Mouse (Mus musculus) neural tube, embryonic 12.5 days (tissue): ENCODE results near the gene Rfx4. TPM values are rescaled to one million over a fixed set of nuclear protein-coding genes. Genes with fewer than 3 reads are reported as not detected.

Source experiments
- ATAC-seq: fragments of 200-750 bp; cut with Nextera tagmentation; 2 replicates; pipeline ENCODE4 v1.8.0; 2017; ENCODE audit warnings: low read depth, mild to moderate bottlenecking, moderate TSS enrichment, moderate library complexity; ENCODE audit not compliant: low FRiP score
- H3K27ac ChIP-seq: fragments of 300-500 bp; sonication (generic); 2 replicates; pipeline ENCODE4 v1.5.1; 2016
- H3K27me3 ChIP-seq: fragments of 300-500 bp; sonication (generic); replicated peaks from 2 replicates; pipeline ENCODE4 v1.6.1; 2016; ENCODE audit warnings: mild to moderate bottlenecking
- H3K36me3 ChIP-seq: fragments of 300-500 bp; sonication (generic); 2 replicates; pipeline ENCODE4 v1.6.1; 2016; ENCODE audit warnings: mild to moderate bottlenecking
- H3K4me1 ChIP-seq: fragments of 300-500 bp; sonication (generic); 2 replicates; pipeline ENCODE4 v1.6.1; 2016
- H3K4me2 ChIP-seq: fragments of 300-500 bp; sonication (generic); replicated peaks from 2 replicates; pipeline ENCODE4 v1.6.1; 2016; ENCODE audit warnings: mild to moderate bottlenecking
- H3K4me3 ChIP-seq: fragments of 300-500 bp; sonication (generic); 2 replicates; pipeline ENCODE4 v1.5.1; 2016
- H3K9ac ChIP-seq: fragments of 300-500 bp; sonication (generic); 2 replicates; pipeline ENCODE4 v1.6.1; 2016; ENCODE audit warnings: mild to moderate bottlenecking
- H3K9me3 ChIP-seq: fragments of 300-500 bp; sonication (generic); 2 replicates; pipeline ENCODE4 v1.6.1; 2016; ENCODE audit warnings: mild to moderate bottlenecking
- WGBS: fragments of 180-500 bp; shearing (Covaris S2); methylation state at CpG from one replicate; pipeline ENCODE4 v1.1.7; 2016; 5-methylcytosine and 5-hydroxymethylcytosine counted together
- polyA plus RNA-seq: library from polyadenylated mRNA; unstranded; fragments of >200 nt; fragmentation: Nextera tagmentation; extraction: Ambion mirVana; gene quantifications from 2 replicates; pipeline ENCODE4 v1.2.1, GENCODE M21; 2016

Gene Rfx4
- polyA plus RNA-seq, 1 experiment from 2014 or later: 46.0 TPM

GRCm38 (mm10) chr10:84936832-84937515 is 181.1 kb downstream of the Rfx4 start:
- Histone ChIP-seq H3K27ac (no peak overlapping the region), H3K9ac (no peak overlapping the region), H3K4me1 (no peaks in the 10 kb centered on the region), H3K27me3 (no peaks in the 10 kb centered on the region), H3K36me3 (peaks cover 5% of the 10 kb centered on the region; the same call in 1 of the 2 replicates), H3K4me2 (no peak overlapping the region), H3K4me3 (no peak overlapping the region), H3K9me3 (no peaks in the 10 kb centered on the region)
- ATAC-seq: no peak
- WGBS: 87% methylated on average over 4 of the region's 4 CpGs

DNA sequence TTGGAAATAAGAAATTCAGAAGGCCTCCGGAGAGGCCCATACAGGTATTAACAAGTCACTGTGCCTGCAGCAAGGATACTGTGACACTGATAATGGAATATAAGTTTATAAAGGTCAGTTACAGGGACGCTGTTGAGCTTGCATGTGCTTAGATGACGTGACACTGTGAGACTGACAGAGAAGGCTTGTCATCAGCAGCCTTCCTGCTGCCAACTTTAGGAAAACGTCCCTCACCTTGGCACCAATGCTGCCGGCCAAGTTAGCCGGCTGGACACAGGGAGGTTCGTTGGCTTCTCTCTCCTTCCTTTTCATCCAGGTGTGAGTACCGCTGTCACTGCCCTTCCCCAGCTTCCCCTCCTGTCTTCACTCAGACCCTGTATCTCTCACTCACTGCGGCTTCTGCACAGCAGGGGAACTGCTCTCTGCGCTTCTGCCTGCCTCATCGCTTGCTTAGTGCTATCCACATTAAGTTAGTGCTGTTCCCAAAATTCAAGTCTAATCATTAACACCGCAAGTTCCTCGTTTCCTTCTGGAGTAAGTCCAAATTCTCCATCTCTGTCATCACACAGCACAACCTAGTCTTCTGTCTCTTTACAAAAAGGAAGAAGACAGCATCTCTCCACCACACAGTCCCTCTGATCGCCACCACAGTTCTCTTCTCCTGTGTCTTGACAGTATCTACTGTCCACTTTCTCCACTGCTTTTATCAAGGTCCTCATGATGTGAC is 182.4 kb downstream of the Rfx4 start:
- Histone ChIP-seq H3K4me3 (no peak overlapping the region), H3K9ac (no peak overlapping the region), H3K27me3 (no peaks in the 10 kb centered on the region), H3K27ac (no peak overlapping the region), H3K36me3 (peaks cover 5% of the 10 kb centered on the region; the same call in 1 of the 2 replicates), H3K4me2 (no peak overlapping the region), H3K4me1 (no peaks in the 10 kb centered on the region), H3K9me3 (no peaks in the 10 kb centered on the region)
- WGBS: 83% methylated on average over 14 of the region's 14 CpGs
- no peak for ATAC-seq

DNA sequence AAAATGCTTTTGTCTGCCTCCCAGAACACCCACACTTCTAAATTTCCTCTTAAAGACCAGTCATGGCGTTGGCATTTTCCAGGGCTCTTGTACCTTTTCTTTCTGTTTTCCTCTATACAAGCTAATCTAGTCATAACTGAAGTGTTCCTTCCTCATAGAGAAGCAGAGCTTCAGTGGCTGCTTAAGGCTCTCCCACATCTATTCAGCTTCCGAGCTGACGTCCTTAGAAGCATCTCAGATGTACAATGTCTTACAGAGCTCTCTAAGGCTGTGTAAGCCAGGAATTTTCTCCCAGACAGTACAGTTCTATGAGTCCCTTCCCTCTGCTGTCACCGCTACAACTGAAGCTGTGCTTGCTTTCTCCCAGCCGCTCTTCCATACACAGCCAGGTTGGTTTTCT is 183.0 kb downstream of the Rfx4 start:
- Histone ChIP-seq H3K27me3 (no peaks in the 10 kb centered on the region), H3K27ac (no peak overlapping the region), H3K4me1 (no peaks in the 10 kb centered on the region), H3K36me3 (peaks cover 5% of the 10 kb centered on the region; the same call in 1 of the 2 replicates), H3K4me2 (no peak overlapping the region), H3K9ac (no peak overlapping the region), H3K4me3 (no peak overlapping the region), H3K9me3 (no peaks in the 10 kb centered on the region)
- ATAC-seq: no peak
- WGBS: 89% methylated on average over 5 of the region's 5 CpGs

GRCm38 (mm10) chr10:84940356-84940755 is 184.5 kb downstream of the Rfx4 start:
- ATAC-seq: no peak
- Histone ChIP-seq H3K27me3 (no peaks in the 10 kb centered on the region), H3K9ac (no peak overlapping the region), H3K4me2 (no peak overlapping the region), H3K4me3 (no peak overlapping the region), H3K4me1 (no peaks in the 10 kb centered on the region), H3K9me3 (no peaks in the 10 kb centered on the region), H3K36me3 (peaks cover 5% of the 10 kb centered on the region; the same call in 1 of the 2 replicates), H3K27ac (no peak overlapping the region)
- WGBS: 85% methylated on average over 1 of the region's 1 CpGs

GRCm38 (mm10) chr10:84945692-84946091 is 189.8 kb downstream of the Rfx4 start:
- Histone ChIP-seq H3K27me3 (no peaks in the 10 kb centered on the region), H3K27ac (no peak overlapping the region), H3K4me2 (no peak overlapping the region), H3K4me1 (peaks cover 2% of the 10 kb centered on the region; the same call in 1 of the 2 replicates), H3K4me3 (no peak overlapping the region), H3K9me3 (no peaks in the 10 kb centered on the region), H3K36me3 (peaks cover 16% of the 10 kb centered on the region), H3K9ac (no peak overlapping the region)
- ATAC-seq: no peak
- WGBS: 95% methylated on average over 3 of the region's 3 CpGs

DNA sequence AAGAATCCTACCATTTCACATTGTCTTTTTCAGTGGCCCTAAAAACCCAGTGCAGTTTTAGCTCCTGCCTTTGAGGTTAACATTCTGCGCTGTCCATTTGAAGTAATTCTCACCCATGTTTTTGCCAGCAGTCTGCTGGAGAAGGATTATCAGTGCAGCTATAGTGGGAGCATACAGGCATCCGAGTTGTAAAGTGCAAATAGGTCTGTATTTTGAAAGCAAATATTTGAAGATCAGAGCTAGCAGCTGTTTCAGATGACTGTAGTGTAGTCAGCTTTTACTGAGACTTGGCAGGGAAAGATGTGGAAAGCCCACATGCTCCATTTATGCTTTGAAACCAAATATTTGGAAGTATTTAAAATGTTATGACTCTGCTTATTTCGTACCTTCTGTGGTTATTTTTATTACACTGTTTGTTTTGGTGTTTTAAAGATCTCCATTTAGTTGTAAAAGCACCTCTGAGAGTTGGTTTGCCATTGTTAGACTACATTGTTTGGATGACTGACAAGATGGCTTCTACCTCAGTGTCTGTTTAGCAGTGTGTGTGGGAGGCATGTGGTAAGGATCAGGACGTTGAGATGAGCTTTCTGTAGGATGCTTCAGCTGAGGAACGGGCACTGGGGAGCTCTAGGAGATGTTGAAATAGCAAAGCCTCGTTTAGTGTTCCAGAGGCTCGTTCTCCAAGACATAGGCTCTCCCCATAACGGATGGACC is 193.3 kb downstream of the Rfx4 start:
- ATAC-seq: no peak
- 82% methylated on average over 8 of the region's 8 CpGs for WGBS
- Histone ChIP-seq H3K9ac (no peak overlapping the region), H3K36me3 (peaks cover 25% of the 10 kb centered on the region), H3K9me3 (no peaks in the 10 kb centered on the region), H3K4me2 (no peak overlapping the region), H3K27me3 (no peaks in the 10 kb centered on the region), H3K4me1 (peaks cover 2% of the 10 kb centered on the region; the same call in 1 of the 2 replicates), H3K27ac (no peak overlapping the region), H3K4me3 (no peak overlapping the region)

GRCm38 (mm10) chr10:84949684-84950010 is 193.8 kb downstream of the Rfx4 start:
- Histone ChIP-seq H3K4me2 (no peak overlapping the region), H3K36me3 (peaks cover 25% of the 10 kb centered on the region), H3K4me3 (no peak overlapping the region), H3K27ac (no peak overlapping the region), H3K9ac (no peak overlapping the region), H3K9me3 (no peaks in the 10 kb centered on the region), H3K4me1 (peaks cover 2% of the 10 kb centered on the region; the same call in 1 of the 2 replicates), H3K27me3 (no peaks in the 10 kb centered on the region)
- 89% methylated on average over 3 of the region's 3 CpGs for WGBS
- ATAC-seq: no peak

DNA sequence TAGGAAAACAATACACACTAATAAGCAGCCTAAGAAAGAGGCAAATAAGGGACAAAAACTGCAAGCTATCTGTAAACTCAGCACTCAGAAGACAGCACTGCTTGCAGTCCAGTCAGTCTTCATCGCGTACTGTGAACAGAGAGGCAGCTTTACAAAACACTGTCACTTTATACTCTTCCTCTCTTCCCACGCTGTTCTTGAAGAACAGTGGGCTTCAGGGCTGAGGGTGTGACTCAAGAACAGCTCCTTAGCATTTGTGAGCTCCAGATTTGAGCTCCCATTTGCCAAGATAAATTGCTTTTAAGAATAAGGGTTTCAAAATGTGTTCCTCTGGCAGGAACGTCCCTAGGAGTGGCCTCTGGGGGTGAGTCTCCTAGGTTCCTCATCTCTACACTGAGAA is 194.5 kb downstream of the Rfx4 start:
- Histone ChIP-seq H3K9ac (no peak overlapping the region), H3K4me1 (peaks cover 2% of the 10 kb centered on the region; the same call in 1 of the 2 replicates), H3K9me3 (no peaks in the 10 kb centered on the region), H3K27me3 (no peaks in the 10 kb centered on the region), H3K27ac (no peak overlapping the region), H3K4me3 (no peak overlapping the region), H3K4me2 (no peak overlapping the region), H3K36me3 (peaks cover 25% of the 10 kb centered on the region)
- no peak for ATAC-seq
- 75% methylated on average over 4 of the region's 4 CpGs for WGBS

DNA sequence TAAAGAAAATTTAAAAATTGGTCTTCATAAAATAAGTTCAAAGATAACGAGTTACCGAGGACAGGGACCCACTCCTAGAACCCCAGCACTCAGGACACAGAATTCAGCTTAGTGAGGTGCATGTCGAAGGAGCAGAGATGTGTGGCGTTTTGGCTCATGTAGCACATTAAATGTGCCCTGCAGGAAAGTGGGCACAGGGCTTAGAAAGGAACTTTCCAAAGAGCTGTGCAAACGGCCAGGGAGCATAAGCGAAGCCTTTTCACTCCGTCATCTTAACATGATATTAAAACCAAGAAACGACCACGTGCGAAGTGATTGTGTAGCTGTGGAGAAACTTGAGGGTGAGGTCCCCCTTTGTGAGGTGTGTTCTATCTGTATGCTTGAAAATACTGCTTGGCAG is 198.4 kb downstream of the Rfx4 start:
- no peak for ATAC-seq
- H3K9me3 ChIP-seq: no peaks in the 10 kb centered on the region
- H3K36me3 ChIP-seq: peaks cover 8% of the 10 kb centered on the region
- WGBS: 95% methylated on average over 10 of the region's 10 CpGs
- peaks cover 2% of the 10 kb centered on the region; the same call in 1 of the 2 replicates for H3K4me1 ChIP-seq
- no peak overlapping the region for H3K9ac ChIP-seq
- H3K27me3 ChIP-seq: no peaks in the 10 kb centered on the region
- no peak overlapping the region for H3K27ac ChIP-seq
- H3K4me3 ChIP-seq: no peak overlapping the region
- H3K4me2 ChIP-seq: no peak overlapping the region

Other genes with a start within 250 kb of the Rfx4 start
- gene Ckap4, start 222.0 kb upstream of the Rfx4 start, polyA plus RNA-seq: 99.1 and 101 TPM in 2 replicates
- gene Tcp11l2, start 179.4 kb upstream of the Rfx4 start, polyA plus RNA-seq: 21.6 and 23.2 TPM in 2 replicates
- gene Polr3b, start 133.8 kb upstream of the Rfx4 start, polyA plus RNA-seq: 19.4 and 19.8 TPM in 2 replicates
- gene Ric8b, start 161.6 kb downstream of the Rfx4 start, polyA plus RNA-seq: 43.2 and 44.1 TPM in 2 replicates